Mouse (Mus musculus) MEL (cell line): ENCODE results near the gene Olfr653. TPM values are rescaled to one million over a fixed set of nuclear protein-coding genes. Genes with fewer than 3 reads are reported as not detected.

Source experiments
- DNase-seq: peaks from one replicate; pipeline ENCODE4 v3.0.0; 2011; ENCODE audit warnings: low read depth, low spot score
- H3K27ac ChIP-seq: 2 replicates; pipeline ENCODE4 v1.5.1; 2012; ENCODE audit warnings: low read depth, mild to moderate bottlenecking, control low read depth, low read length, moderate library complexity; ENCODE audit not compliant: control insufficient read depth
- H3K27me3 ChIP-seq, 2 experiments: fragments of 150-350 bp in 1 of 2; sonication (generic) in 1 of 2; 2 replicates each; pipeline ENCODE4 v1.6.1; 2012; ENCODE audit warnings: low read length in 2 of 2, mild to moderate bottlenecking in 2 of 2, improper control_type of control experiment in 1 of 2, moderate library complexity in 1 of 2; ENCODE audit not compliant: insufficient read depth in 2 of 2, control insufficient read depth in 1 of 2
- H3K36me3 ChIP-seq, 2 experiments: 2 replicates each; pipeline ENCODE4 v1.6.1; 2012 to 2014; ENCODE audit warnings: low read length in 2 of 2, improper control_type of control experiment in 1 of 2, inconsistent platforms in 1 of 2, mild to moderate bottlenecking in 1 of 2; ENCODE audit not compliant: insufficient read depth in 2 of 2, control insufficient read depth in 1 of 2
- H3K4me1 ChIP-seq, 2 experiments: fragments of 150-350 bp in 1 of 2; sonication (generic) in 1 of 2; 2 replicates each; pipeline ENCODE4 v1.6.1; 2012; ENCODE audit warnings: low read length in 2 of 2, improper control_type of control experiment in 1 of 2, mild to moderate bottlenecking in 1 of 2; ENCODE audit not compliant: insufficient read depth in 2 of 2, control insufficient read depth in 1 of 2
- H3K4me3 ChIP-seq, 2 experiments: fragments of 150-350 bp in 1 of 2; sonication (generic) in 1 of 2; 2 replicates each; pipeline ENCODE4 v1.5.1; 2012; ENCODE audit warnings: low read depth in 2 of 2, low read length in 2 of 2, mild to moderate bottlenecking in 2 of 2, moderate library complexity in 2 of 2, control low read depth in 1 of 2, improper control_type of control experiment in 1 of 2; ENCODE audit not compliant: control insufficient read depth in 1 of 2, insufficient read depth in 1 of 2
- H3K79me2 ChIP-seq: 2 replicates; pipeline ENCODE4 v1.6.1; 2012; ENCODE audit warnings: mild to moderate bottlenecking, low read length, moderate library complexity; ENCODE audit not compliant: control insufficient read depth, poor library complexity, insufficient read depth
- H3K9ac ChIP-seq: 2 replicates; pipeline ENCODE4 v1.6.1; 2012; ENCODE audit warnings: low read depth, mild to moderate bottlenecking, control low read depth, low read length, moderate library complexity; ENCODE audit not compliant: control insufficient read depth, poor library complexity, severe bottlenecking
- H3K9me3 ChIP-seq: fragments of 150-350 bp; sonication (generic); replicated peaks from 2 replicates; pipeline ENCODE4 v1.6.1; 2012; ENCODE audit warnings: mild to moderate bottlenecking, low read length, improper control_type of control experiment, moderate library complexity; ENCODE audit not compliant: insufficient read depth
- BHLHE40 ChIP-seq: IDR thresholded peaks from 2 replicates; pipeline ENCODE4 v1.6.1; 2012; ENCODE audit warnings: low read depth, mild to moderate bottlenecking, inconsistent platforms, low read length, improper control_type of control experiment, borderline replicate concordance
- E2F4 ChIP-seq: IDR thresholded peaks from 2 replicates; pipeline ENCODE4 v1.6.1; 2011; ENCODE audit warnings: low read depth, low read length, improper control_type of control experiment, borderline replicate concordance
- SIN3A ChIP-seq: IDR thresholded peaks from 2 replicates; pipeline ENCODE4 v1.6.1; 2012; ENCODE audit warnings: low read length, improper control_type of control experiment, inconsistent platforms
- USF2 ChIP-seq, 2 experiments: IDR thresholded peaks; 2 replicates each; pipeline ENCODE4 v1.6.1; 2011 to 2012; ENCODE audit warnings: improper control_type of control experiment in 2 of 2, low read length in 2 of 2, borderline replicate concordance in 1 of 2, inconsistent platforms in 1 of 2, low read depth in 1 of 2, mild to moderate bottlenecking in 1 of 2; ENCODE audit not compliant: insufficient read depth in 1 of 2
- ZKSCAN1 ChIP-seq: IDR thresholded peaks from 2 replicates; pipeline ENCODE4 v1.6.1; 2012; ENCODE audit warnings: low read depth, mild to moderate bottlenecking, inconsistent platforms, low read length, improper control_type of control experiment, moderate library complexity
- polyA plus RNA-seq, 2 experiments: library from polyadenylated mRNA; stranded (reverse) in 1 of 2; unstranded in 1 of 2; fragments of >175 nt in 1 of 2; fragments of >200 nt in 1 of 2; gene quantifications; 2 replicates each; pipeline versions ENCODE4 v1.2.1 to v1.2.4; 2012; ENCODE audit warnings: low replicate concordance in 2 of 2, low read depth in 1 of 2; ENCODE audit not compliant: insufficient read length in 2 of 2, insufficient read depth in 1 of 2, missing spikeins in 1 of 2
- total RNA-seq: library from RNA; depleted of rRNA; stranded (reverse); fragments of 300-350 nt; gene quantifications from 2 replicates; pipeline ENCODE4 v1.2.3, GENCODE M21; 2012; rRNA removed

Olfr653 gene
- total and polyA plus RNA-seq, 3 experiments, result not detected

GRCm38 (mm10) chr7:104624494-104624893 is 47.4 kb downstream of the Olfr653 start, which contains the start of gene Olfr657:
Gene Olfr657 (plus strand): TSS chr7:104624794.
- DNase-seq, result no peak
- TF ChIP-seq SIN3A (no peak), ZKSCAN1 (no peak), BHLHE40 (no peak), E2F4 (no peak), USF2 (IDR thresholded peaks at IDR 0.05; ENCODE audit: borderline replicate concordance in 1 of 2, insufficient read depth in 1 of 2, low read depth in 1 of 2, low read length in 2 of 2) (no peak)

More at GRCm38 (mm10) chr7:104624494-104624893, 47.4 kb downstream of the Olfr653 start, which contains the start of gene Olfr657:
- H3K36me3 ChIP-seq, result no peaks in the 10 kb centered on the region
- H3K4me1 ChIP-seq, result no peaks in the 10 kb centered on the region
- no peaks in the 10 kb centered on the region for H3K79me2 ChIP-seq
- no peak within 1 kb of the TSS for H3K4me3 ChIP-seq
- H3K9me3 ChIP-seq, result no peaks in the 10 kb centered on the region
- H3K9ac ChIP-seq, result no peak within 1 kb of the TSS
- H3K27me3 ChIP-seq, result no peaks in the 10 kb centered on the region
- H3K27ac ChIP-seq, result no peak within 1 kb of the TSS

Other genes with a start within 250 kb of the Olfr653 start
- gene Trim34b, start 247.8 kb upstream of the Olfr653 start, total RNA-seq, result 0.42 and 0.69 TPM in 2 replicates
- gene Trim34b, start 247.8 kb upstream of the Olfr653 start, polyA plus RNA-seq, result under 1 TPM in 1 of 2 experiments, not detected in 1; 0.74 TPM
- gene Trim12c, start 224.0 kb upstream of the Olfr653 start, total RNA-seq, result 4.8 and 5.0 TPM in 2 replicates
- 1 to 10 TPM in 1 of 2 experiments, not detected in 1; 6.9 TPM for gene Trim12c, start 224.0 kb upstream of the Olfr653 start, polyA plus RNA-seq
- not detected in 2 replicates for gene Trim30b, start 207.4 kb upstream of the Olfr653 start, total RNA-seq
- gene Trim30b, start 207.4 kb upstream of the Olfr653 start, polyA plus RNA-seq, result under 1 TPM in 1 of 2 experiments, not detected in 1; 0.04 TPM
- 0.12 and 0.13 TPM in 2 replicates for gene Trim30c, start 176.5 kb upstream of the Olfr653 start, total RNA-seq
- not detected for gene Trim30c, start 176.5 kb upstream of the Olfr653 start, polyA plus RNA-seq
- 1.1 and 1.7 TPM in 2 replicates for gene Trim30a, start 112.1 kb upstream of the Olfr653 start, total RNA-seq
- under 1 TPM in 1 of 2 experiments, not detected in 1; 0.45 TPM for gene Trim30a, start 112.1 kb upstream of the Olfr653 start, polyA plus RNA-seq
- not detected in 2 replicates for gene Trim30d, start 69.5 kb upstream of the Olfr653 start, total RNA-seq
- not detected for gene Trim30d, start 69.5 kb upstream of the Olfr653 start, polyA plus RNA-seq
- not detected in 2 replicates for gene Olfr651, start 27.2 kb upstream of the Olfr653 start, total RNA-seq
- not detected for gene Olfr651, start 27.2 kb upstream of the Olfr653 start, polyA plus RNA-seq
- not detected in 2 replicates for gene Olfr652, start 16.4 kb upstream of the Olfr653 start, total RNA-seq
- gene Olfr652, start 16.4 kb upstream of the Olfr653 start, polyA plus RNA-seq, result not detected
- not detected in 2 replicates for gene Olfr654, start 9.7 kb downstream of the Olfr653 start, total RNA-seq
- gene Olfr654, start 9.7 kb downstream of the Olfr653 start, polyA plus RNA-seq, result not detected
- not detected in 2 replicates for gene Olfr655, start 24.5 kb downstream of the Olfr653 start, total RNA-seq
- gene Olfr655, start 24.5 kb downstream of the Olfr653 start, polyA plus RNA-seq, result 1 to 10 TPM in 1 of 2 experiments, not detected in 1; 1.3 TPM
- gene Olfr656, start 36.6 kb downstream of the Olfr653 start, total RNA-seq, result not detected in 2 replicates
- not detected for gene Olfr656, start 36.6 kb downstream of the Olfr653 start, polyA plus RNA-seq
- gene Olfr657, start 47.5 kb downstream of the Olfr653 start, total RNA-seq, result not detected in 2 replicates
- not detected for gene Olfr657, start 47.5 kb downstream of the Olfr653 start, polyA plus RNA-seq
- gene Olfr658, start 70.0 kb downstream of the Olfr653 start, total RNA-seq, result not detected in 2 replicates
- not detected for gene Olfr658, start 70.0 kb downstream of the Olfr653 start, polyA plus RNA-seq
- not detected in 2 replicates for gene Olfr659, start 89.4 kb downstream of the Olfr653 start, total RNA-seq
- not detected for gene Olfr659, start 89.4 kb downstream of the Olfr653 start, polyA plus RNA-seq
- gene Olfr661, start 109.2 kb downstream of the Olfr653 start, total RNA-seq, result not detected in 2 replicates
- gene Olfr661, start 109.2 kb downstream of the Olfr653 start, polyA plus RNA-seq, result not detected
- gene Usp17le, start 200.2 kb downstream of the Olfr653 start, total RNA-seq, result not detected in 2 replicates
- gene Usp17le, start 200.2 kb downstream of the Olfr653 start, polyA plus RNA-seq, result not detected